Mouse (Mus musculus) limb, embryonic 15.5 days (tissue): ENCODE measurements around the gene Anapc5. TPM values are rescaled to one million over a fixed set of nuclear protein-coding genes. Genes with fewer than 3 reads are reported as not detected.
A peak's percentile ranks its signal among the peaks of the same experiment; 100 is the strongest.

Experiments
- ATAC-seq: fragments of 200-750 bp; cut with Nextera tagmentation; 2 replicates; pipeline ENCODE4 v1.8.0; 2017; ENCODE audit warnings: low read depth, moderate TSS enrichment; ENCODE audit not compliant: insufficient number of reproducible peaks, low FRiP score, low TSS enrichment
- H3K27ac ChIP-seq: fragments of 300-500 bp; sonication (generic); 2 replicates; pipeline ENCODE4 v1.5.1; 2015; ENCODE audit warnings: moderate library complexity, mild to moderate bottlenecking, inconsistent platforms
- H3K27me3 ChIP-seq: fragments of 300-500 bp; sonication (generic); 2 replicates; pipeline ENCODE4 v1.6.1; 2015; ENCODE audit warnings: inconsistent platforms
- H3K36me3 ChIP-seq: fragments of 300-500 bp; sonication (generic); 2 replicates; pipeline ENCODE4 v1.6.1; 2015; ENCODE audit warnings: inconsistent platforms
- H3K4me1 ChIP-seq: fragments of 300-500 bp; sonication (generic); 2 replicates; pipeline ENCODE4 v1.6.1; 2015; ENCODE audit warnings: inconsistent platforms
- H3K4me2 ChIP-seq: fragments of 300-500 bp; sonication (generic); 2 replicates; pipeline ENCODE4 v1.6.1; 2015; ENCODE audit warnings: mild to moderate bottlenecking, inconsistent platforms
- H3K4me3 ChIP-seq: fragments of 300-500 bp; sonication (generic); 2 replicates; pipeline ENCODE4 v1.5.1; 2015; ENCODE audit warnings: mild to moderate bottlenecking, inconsistent platforms
- H3K9ac ChIP-seq: fragments of 300-500 bp; sonication (generic); 2 replicates; pipeline ENCODE4 v1.6.1; 2015; ENCODE audit warnings: inconsistent platforms
- H3K9me3 ChIP-seq: fragments of 300-500 bp; sonication (generic); 2 replicates; pipeline ENCODE4 v1.6.1; 2016; ENCODE audit warnings: inconsistent platforms
- WGBS: fragments of 180-500 bp; shearing (Covaris S2); methylation state at CpG from one replicate; pipeline ENCODE4 v1.1.7; 2015; 5-methylcytosine and 5-hydroxymethylcytosine counted together
- polyA plus RNA-seq: library from polyadenylated mRNA; unstranded; fragments of >200 nt; fragmentation: Nextera tagmentation; extraction: Ambion mirVana; gene quantifications from 2 replicates; pipeline ENCODE4 v1.2.1, GENCODE M21; 2015

Gene Anapc5
- polyA plus RNA-seq, 1 experiment from 2014 or later, result 425 TPM

DNA sequence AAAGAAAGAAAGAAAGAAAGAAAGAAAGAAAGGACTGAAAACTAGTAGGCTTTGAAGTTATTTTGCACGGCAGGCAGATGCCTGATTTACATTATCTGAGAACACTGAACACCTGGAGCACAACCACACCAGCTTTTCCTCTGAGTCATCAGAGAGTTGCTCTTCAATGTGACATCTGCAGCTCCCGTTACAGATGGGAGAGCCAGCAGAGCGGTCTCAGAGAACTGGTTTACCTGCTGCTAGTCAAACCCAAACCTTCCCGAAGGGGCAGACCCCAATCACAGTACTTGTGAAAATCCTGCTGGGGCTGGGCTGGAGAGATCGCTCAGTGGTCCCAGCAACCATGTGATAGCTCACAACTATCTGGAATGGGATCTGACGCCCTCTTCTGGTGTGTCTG is 3.3 kb upstream of the Anapc5 start:
- ATAC-seq, result no peak
- Histone ChIP-seq H3K9me3 (no peaks in the 10 kb centered on the region), H3K27me3 (no peaks in the 10 kb centered on the region), H3K9ac (no peak overlapping the region), H3K4me3 (no peak overlapping the region), H3K36me3 (peaks cover under 1% of the 10 kb centered on the region), H3K27ac (no peak overlapping the region), H3K4me1 (peaks cover 11% of the 10 kb centered on the region), H3K4me2 (no peak overlapping the region)
- WGBS, result 60% methylated on average over 6 of the region's 6 CpGs

DNA sequence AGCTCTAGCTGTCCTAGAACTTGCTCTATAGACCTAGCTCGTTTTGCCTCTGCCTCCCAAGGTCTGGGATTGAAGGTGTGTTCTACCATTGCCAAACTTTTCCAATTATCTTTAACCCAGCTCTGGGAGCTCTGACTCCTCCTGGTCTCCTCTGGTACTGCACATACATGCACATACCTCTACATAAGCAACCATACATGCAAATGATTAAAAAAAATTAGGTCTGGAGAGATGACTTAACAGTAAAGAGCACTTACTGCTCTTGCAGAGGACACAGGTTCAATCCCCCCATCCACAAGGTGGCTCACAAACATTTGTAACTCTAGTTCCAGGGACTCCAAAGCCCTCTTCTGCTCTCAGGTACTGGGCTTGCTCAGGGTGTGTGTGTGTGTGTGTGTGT is 2.8 kb upstream of the Anapc5 start:
- Histone ChIP-seq H3K4me2 (no peak overlapping the region), H3K9ac (no peak overlapping the region), H3K27ac (no peak overlapping the region), H3K9me3 (no peaks in the 10 kb centered on the region), H3K36me3 (peaks cover 4% of the 10 kb centered on the region), H3K4me3 (no peak overlapping the region), H3K27me3 (no peaks in the 10 kb centered on the region), H3K4me1 (peaks cover 14% of the 10 kb centered on the region)
- WGBS, result 82% methylated on average over 1 of the region's 1 CpGs
- no peak for ATAC-seq

DNA sequence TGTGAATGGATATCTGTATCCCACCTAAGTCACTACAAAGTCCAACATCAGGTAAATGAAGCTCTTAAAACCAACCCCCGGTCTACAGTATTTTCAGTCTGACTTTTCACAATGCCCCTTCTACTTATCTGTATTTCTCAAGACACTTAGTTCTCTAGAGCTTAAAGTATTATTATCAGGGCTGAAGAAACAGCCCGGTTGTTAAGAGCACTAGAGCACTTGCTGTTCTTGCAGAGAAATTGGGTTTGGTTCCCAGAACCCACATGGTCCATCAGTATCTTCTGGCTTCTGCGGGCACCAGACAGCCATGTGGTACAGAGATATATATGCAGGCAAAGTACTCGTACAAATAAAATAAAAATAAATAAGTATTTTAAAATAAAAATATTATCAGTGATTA is 1.3 kb upstream of the Anapc5 start:
- Histone ChIP-seq H3K4me2 (no peak overlapping the region), H3K4me3 (no peak overlapping the region), H3K9ac (no peak overlapping the region), H3K9me3 (no peaks in the 10 kb centered on the region), H3K4me1 (peaks cover 14% of the 10 kb centered on the region), H3K27ac (no peak overlapping the region), H3K36me3 (peaks cover 19% of the 10 kb centered on the region), H3K27me3 (no peaks in the 10 kb centered on the region)
- no peak for ATAC-seq
- WGBS, result 89% methylated on average over 4 of the region's 4 CpGs

DNA sequence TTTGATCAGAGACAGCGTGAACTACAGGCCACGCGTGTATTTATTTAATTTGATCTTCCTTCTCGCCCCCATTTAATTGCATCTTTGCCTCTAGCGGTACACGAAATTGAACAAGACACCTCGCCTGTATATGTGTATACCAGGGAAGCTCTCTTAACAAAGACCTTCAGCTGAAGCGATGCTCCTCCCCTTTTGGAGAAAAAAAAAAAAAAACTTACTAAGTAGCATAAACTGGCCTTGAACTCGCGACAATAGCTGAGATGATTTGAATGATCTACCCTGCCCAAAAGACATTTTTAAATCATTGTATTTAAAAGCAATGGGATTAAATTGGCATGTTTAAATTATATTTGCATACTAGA is 366 bp upstream of the Anapc5 start:
- H3K4me2 ChIP-seq, result peak overlapping the region; percentile 51
- peak; percentile 49; the same call in 1 of the 2 replicates for ATAC-seq
- no peak overlapping the region; the same call in 1 of the 2 replicates for H3K9ac ChIP-seq
- peaks cover 14% of the 10 kb centered on the region for H3K4me1 ChIP-seq
- peak overlapping the region; percentile 98 for H3K27ac ChIP-seq
- WGBS, result 0% methylated on average over 10 of the region's 10 CpGs
- H3K9me3 ChIP-seq, result no peaks in the 10 kb centered on the region
- H3K4me3 ChIP-seq, result peak overlapping the region; percentile 88
- peaks cover 27% of the 10 kb centered on the region for H3K36me3 ChIP-seq
- no peaks in the 10 kb centered on the region for H3K27me3 ChIP-seq

DNA sequence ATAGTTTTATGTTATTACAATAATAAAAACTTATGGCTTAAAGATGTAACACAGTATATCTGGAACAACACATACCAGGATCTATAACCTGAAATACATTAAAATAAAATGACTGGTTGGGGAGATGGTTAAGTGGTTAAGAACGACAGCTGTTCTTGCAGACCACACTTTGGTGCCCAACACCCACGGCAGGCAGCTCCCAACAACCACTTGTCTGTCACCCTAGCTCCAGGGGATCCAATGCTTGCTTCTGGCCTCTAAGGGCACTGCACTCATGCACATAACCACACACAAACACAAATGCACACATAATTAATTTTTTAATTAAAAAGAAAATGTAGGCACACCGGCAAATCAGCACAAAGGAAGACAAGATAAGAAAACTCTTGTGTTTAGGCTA is 8.4 kb downstream of the Anapc5 start:
- peaks cover 79% of the 10 kb centered on the region for H3K36me3 ChIP-seq
- H3K27ac ChIP-seq, result no peak overlapping the region
- H3K4me2 ChIP-seq, result no peak overlapping the region
- no peak for ATAC-seq
- no peaks in the 10 kb centered on the region for H3K9me3 ChIP-seq
- 67% methylated on average over 3 of the region's 3 CpGs for WGBS
- no peaks in the 10 kb centered on the region for H3K27me3 ChIP-seq
- H3K9ac ChIP-seq, result no peak overlapping the region
- no peak overlapping the region for H3K4me3 ChIP-seq
- no peaks in the 10 kb centered on the region for H3K4me1 ChIP-seq

DNA sequence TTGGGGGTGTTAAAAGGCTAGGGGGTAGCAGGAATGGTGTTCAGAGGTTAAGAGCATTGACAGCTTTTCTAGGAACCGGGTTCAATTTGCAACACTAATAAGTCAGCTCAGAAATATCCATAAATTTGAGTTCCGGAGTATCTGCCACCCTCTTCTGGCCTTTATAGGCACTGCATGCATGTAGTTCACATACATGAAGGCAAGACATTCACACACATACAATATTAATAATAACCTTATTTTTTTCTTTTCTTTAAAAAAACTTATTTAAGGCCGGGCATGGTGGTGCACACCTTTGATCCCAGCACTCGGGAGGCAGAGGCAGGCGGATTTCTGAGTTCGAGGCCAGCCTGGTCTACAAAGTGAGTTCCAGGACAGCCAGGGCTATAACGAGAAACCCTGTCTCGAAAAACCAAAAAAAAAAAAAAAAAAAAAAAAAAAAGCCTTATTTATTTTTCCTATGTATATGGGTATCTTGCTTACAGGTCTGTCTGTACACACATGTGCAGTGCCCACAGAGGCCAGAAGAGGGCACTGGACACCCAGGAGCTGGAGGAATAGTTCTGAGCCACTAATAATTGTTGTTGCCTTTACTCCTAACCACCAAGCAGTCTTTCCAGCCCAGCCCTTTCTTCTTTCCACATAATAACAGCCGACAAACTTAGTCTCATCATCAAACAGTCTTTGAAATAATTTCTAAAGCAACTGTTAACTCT is 9.6 kb downstream of the Anapc5 start:
- no peak overlapping the region for H3K4me2 ChIP-seq
- no peak for ATAC-seq
- H3K9ac ChIP-seq, result no peak overlapping the region
- H3K27ac ChIP-seq, result no peak overlapping the region
- WGBS, result 90% methylated on average over 9 of the region's 9 CpGs
- no peaks in the 10 kb centered on the region for H3K4me1 ChIP-seq
- H3K4me3 ChIP-seq, result no peak overlapping the region
- H3K36me3 ChIP-seq, result peaks cover 79% of the 10 kb centered on the region
- H3K9me3 ChIP-seq, result no peaks in the 10 kb centered on the region
- H3K27me3 ChIP-seq, result no peaks in the 10 kb centered on the region

DNA sequence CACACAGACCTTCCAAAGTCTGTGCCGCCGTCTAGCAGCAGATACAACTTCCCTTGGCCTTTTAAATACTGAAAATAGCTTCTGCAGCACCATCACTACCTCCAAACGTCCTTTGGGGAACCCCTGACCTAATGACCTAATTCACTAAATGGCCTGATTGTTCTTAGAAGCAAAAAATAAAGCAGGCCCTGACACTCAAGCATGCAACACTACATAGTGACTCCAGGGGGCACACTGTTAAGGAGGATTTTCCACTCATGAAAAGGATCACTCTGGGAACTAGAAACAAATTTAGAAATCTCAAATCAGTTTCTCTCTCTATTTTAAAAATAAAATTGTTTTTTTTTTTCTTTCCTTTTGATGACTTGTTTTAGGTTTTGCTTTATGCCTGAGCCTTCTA is 15.6 kb downstream of the Anapc5 start:
- Histone ChIP-seq H3K27me3 (no peaks in the 10 kb centered on the region), H3K4me2 (no peak overlapping the region), H3K27ac (no peak overlapping the region), H3K9me3 (no peaks in the 10 kb centered on the region), H3K36me3 (peaks cover 86% of the 10 kb centered on the region), H3K4me1 (no peaks in the 10 kb centered on the region), H3K4me3 (no peak overlapping the region), H3K9ac (no peak overlapping the region)
- WGBS, result 59% methylated on average over 3 of the region's 3 CpGs
- ATAC-seq, result no peak

DNA sequence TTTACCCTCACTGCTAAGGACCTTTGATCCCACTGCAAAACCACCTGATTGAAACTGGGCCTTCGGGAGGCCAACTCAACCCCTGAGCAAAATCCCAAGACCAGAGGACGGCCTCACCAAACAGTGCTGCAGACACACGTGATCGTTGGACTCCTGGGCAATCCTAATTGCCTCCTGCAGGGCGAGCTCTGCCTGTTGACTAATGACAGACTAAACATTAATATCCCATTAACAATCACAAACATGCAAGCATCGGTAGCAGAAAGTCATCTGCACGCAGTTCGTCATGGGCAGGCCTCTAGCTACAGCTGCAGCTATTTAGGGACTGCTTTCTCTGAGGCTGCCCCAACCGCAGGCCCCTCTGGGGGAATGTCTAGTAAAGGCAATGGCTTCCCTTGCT is 18.4 kb downstream of the Anapc5 start:
- no peak overlapping the region for H3K4me2 ChIP-seq
- peaks cover 8% of the 10 kb centered on the region; the same call in 1 of the 2 replicates for H3K4me1 ChIP-seq
- no peak overlapping the region for H3K9ac ChIP-seq
- 50% methylated on average over 9 of the region's 9 CpGs for WGBS
- no peak overlapping the region for H3K27ac ChIP-seq
- peaks cover 98% of the 10 kb centered on the region for H3K36me3 ChIP-seq
- no peak for ATAC-seq
- no peaks in the 10 kb centered on the region for H3K9me3 ChIP-seq
- no peaks in the 10 kb centered on the region for H3K27me3 ChIP-seq
- no peak overlapping the region for H3K4me3 ChIP-seq

DNA sequence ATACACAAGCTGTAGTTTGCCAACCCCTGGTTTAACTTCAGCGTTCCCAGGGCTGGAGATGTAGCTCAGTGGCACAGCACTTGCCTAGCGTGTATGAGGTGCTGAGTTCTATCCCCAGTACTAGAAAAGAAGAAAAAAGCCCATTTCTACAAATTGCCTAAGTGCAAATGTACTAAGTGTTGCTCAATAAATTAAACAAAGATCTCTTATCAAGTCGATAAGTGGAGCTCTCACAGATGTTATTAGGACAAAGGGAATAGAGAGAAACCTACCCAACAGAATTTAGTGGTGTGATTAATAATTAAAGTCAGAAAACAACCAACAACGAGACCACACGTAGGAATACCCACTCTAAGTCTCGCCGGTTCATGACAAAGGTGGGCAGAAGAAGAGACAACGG is 19.5 kb downstream of the Anapc5 start:
- H3K36me3 ChIP-seq, result peaks cover 95% of the 10 kb centered on the region
- no peak overlapping the region for H3K27ac ChIP-seq
- no peaks in the 10 kb centered on the region for H3K27me3 ChIP-seq
- no peak overlapping the region for H3K4me2 ChIP-seq
- H3K9ac ChIP-seq, result no peak overlapping the region
- peaks cover 8% of the 10 kb centered on the region; the same call in 1 of the 2 replicates for H3K4me1 ChIP-seq
- ATAC-seq, result no peak
- no peaks in the 10 kb centered on the region for H3K9me3 ChIP-seq
- 92% methylated on average over 8 of the region's 8 CpGs for WGBS
- H3K4me3 ChIP-seq, result no peak overlapping the region

DNA sequence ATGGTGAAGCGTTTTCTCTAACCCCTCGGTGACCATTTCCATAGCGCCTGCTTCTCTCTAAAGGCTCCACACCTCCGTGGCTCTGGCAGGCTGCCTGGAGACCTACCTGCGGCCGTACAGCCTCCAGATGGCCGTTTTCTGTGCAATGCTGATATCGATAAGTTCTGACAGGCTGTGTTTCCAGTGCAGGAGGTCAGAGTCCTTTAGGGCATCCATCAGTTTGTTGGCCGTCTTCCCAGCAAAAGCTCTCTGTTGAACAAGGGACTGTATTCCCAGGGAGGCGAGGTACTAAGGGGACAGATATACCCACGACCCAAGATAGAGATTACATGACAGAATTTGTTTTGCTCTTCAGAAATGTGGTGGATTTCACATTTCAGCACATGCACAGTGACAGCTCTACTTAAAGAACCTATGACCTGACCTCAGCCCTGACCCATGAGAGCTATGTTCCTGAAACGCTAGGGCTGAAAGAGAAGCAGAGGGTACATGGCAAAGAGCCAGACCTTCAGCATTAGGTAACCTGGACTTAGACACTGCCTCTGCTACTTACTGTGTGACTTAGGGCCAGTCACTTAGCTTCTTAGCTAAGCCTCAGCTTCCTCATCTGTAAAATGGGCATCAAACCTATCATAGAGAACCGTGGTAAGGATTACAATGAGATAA is 20.7 kb downstream of the Anapc5 start:
- H3K36me3 ChIP-seq, result peaks cover 95% of the 10 kb centered on the region
- no peak overlapping the region for H3K27ac ChIP-seq
- peaks cover 8% of the 10 kb centered on the region; the same call in 1 of the 2 replicates for H3K4me1 ChIP-seq
- no peak overlapping the region for H3K4me2 ChIP-seq
- no peak overlapping the region for H3K4me3 ChIP-seq
- no peak overlapping the region for H3K9ac ChIP-seq
- H3K27me3 ChIP-seq, result no peaks in the 10 kb centered on the region
- H3K9me3 ChIP-seq, result no peaks in the 10 kb centered on the region
- ATAC-seq, result no peak
- 83% methylated on average over 13 of the region's 13 CpGs for WGBS

DNA sequence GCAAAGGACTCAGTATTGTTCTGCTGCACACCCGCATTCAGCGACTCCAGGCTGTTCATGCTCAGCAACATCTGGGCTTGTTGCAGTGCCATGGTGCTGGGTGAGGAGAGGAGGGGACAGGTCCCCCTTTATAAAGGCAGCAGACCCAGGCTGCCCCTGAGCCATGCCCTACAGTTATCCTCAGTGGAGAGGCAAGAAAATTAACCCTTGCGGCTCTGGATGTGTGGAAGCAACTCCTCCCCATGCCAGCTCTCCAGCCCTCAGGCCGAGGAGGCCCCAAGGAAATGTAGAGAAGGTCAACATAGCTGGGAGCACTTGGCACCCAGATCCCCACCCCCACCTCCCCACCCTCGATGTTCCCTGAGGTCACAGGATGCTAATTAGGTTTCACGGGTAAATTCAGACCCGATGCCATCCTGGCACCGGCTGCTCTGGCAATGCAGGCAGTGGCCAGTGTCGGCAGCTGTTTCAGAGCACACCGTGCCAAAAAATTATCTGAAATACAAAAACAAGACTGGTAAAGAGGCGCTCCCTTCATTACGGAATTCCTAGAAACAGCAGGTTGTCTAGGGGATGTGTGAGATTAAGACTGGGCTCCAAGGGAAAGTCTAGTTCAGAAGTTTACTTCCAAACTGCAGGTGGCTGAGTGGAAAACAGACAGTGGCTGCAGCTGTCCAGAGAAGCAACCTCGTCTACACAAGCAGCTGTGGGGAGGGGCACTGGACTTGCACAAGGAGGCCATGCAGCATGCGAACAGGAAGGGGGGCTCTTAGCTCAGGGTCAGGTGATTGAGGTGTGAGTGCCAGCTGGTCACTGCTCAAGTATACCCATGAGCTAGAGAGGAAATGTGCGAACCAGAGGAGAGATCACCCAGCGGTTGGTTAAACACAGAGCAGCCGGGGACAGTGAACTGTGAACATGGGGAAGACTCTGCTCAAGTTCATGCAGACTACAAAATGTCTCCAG is 21.5 kb downstream of the Anapc5 start:
- Histone ChIP-seq H3K4me3 (no peak overlapping the region), H3K4me1 (peaks cover 8% of the 10 kb centered on the region; the same call in 1 of the 2 replicates), H3K4me2 (no peak overlapping the region), H3K9ac (no peak overlapping the region), H3K9me3 (no peaks in the 10 kb centered on the region), H3K36me3 (peaks cover 91% of the 10 kb centered on the region), H3K27ac (no peak overlapping the region), H3K27me3 (no peaks in the 10 kb centered on the region)
- WGBS, result 77% methylated on average over 17 of the region's 17 CpGs
- ATAC-seq, result peak; percentile 15; the same call in 1 of the 2 replicates
